Mouse (Mus musculus): ENCODE measurements around the gene Rheb.

GRCm38 (mm10) chr5:24757816-24758215 lies 84.6 kb downstream of the Rheb start, which contains the start of gene Crygn:
- TF ChIP-seq NANOG (IDR thresholded peaks at IDR 0.05; ENCODE audit: borderline replicate concordance, low read length) = no peak
- TF ChIP-seq CTCF (conservative IDR thresholded peaks at IDR 0.05; ENCODE audit: low read length) = no peak
- TF ChIP-seq POU5F1 (IDR thresholded peaks at IDR 0.05; ENCODE audit: borderline replicate concordance, low read length) = no peak

Data from E14TG2a.4 (cell line).